Mouse (Mus musculus): ENCODE results near the gene Col4a2. TPM values are rescaled to one million over a fixed set of nuclear protein-coding genes. Genes with fewer than 3 reads are reported as not detected.

Col4a2 gene
- polyA plus RNA-seq, 1 experiment: 26.3 TPM

GRCm38 (mm10) chr8:11411504-11412124 lies 99.0 kb downstream of the Col4a2 start:
- peaks cover 4% of the 10 kb centered on the region; the same call in 1 of the 2 replicates for H3K4me1 ChIP-seq (ENCODE audit: control insufficient read depth, insufficient read depth, low read length)
- TF ChIP-seq POLR2A (IDR thresholded peaks at IDR 0.05; ENCODE audit: extremely low read depth, insufficient read depth, low read length) (no peak), CTCF (IDR thresholded peaks at IDR 0.05; ENCODE audit: extremely low read depth, insufficient read depth, low read length) (no peak)
- no peak overlapping the region for H3K27ac ChIP-seq (ENCODE audit: insufficient read depth, low read length)
- H3K4me3 ChIP-seq (ENCODE audit: insufficient read depth, low read length): no peak overlapping the region

DNA sequence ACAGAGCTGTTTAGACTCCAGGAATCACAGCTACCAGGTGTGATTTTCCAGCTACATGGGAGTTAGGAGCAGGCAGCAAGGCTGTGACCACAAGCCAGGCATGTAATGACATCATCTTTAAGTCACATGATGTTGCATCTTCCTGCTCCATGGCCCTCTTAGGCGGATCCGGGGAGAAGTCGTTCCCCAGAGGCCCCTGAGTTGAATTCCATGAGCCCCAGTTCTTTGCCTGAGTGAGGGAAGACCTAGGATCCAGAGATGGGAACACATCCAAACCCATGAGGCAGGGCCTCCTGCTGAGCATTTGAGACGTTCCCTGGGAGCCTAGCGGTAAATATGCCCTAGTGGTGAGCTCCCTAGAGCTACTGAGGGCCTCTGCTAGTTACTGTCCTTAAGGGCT lies 99.8 kb downstream of the Col4a2 start:
- TF ChIP-seq POLR2A (IDR thresholded peaks at IDR 0.05; ENCODE audit: extremely low read depth, insufficient read depth, low read length): no peak
- no peak for TF ChIP-seq CTCF (IDR thresholded peaks at IDR 0.05; ENCODE audit: extremely low read depth, insufficient read depth, low read length)
- H3K27ac ChIP-seq (ENCODE audit: insufficient read depth, low read length): no peak overlapping the region
- peaks cover 3% of the 10 kb centered on the region; the same call in 1 of the 2 replicates for H3K4me1 ChIP-seq (ENCODE audit: control insufficient read depth, insufficient read depth, low read length)
- H3K4me3 ChIP-seq (ENCODE audit: insufficient read depth, low read length): no peak overlapping the region

DNA sequence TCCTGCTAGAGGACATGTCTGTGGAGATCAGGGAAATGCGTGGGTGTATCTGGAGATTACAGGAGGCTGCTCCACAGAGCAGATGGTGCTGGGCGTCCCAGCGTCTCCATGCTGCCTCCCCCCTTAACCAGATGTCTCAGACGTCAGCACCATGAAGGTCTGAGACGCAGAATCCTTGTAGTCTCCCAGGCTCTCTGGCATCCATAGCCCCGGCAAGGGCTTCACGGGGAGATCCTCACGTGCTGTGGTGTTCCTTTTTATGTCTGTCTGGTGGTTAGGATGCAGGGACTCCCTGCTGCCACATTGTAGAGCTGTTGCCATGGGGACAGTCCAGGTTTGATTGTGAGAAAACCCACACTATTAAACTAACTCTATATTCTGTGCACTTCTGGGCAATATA lies 101.7 kb downstream of the Col4a2 start:
- Histone ChIP-seq H3K4me1 (ENCODE audit: control insufficient read depth, insufficient read depth, low read length) (peaks cover 8% of the 10 kb centered on the region), H3K27ac (ENCODE audit: insufficient read depth, low read length) (no peak overlapping the region; the same call in 1 of the 2 replicates), H3K4me3 (ENCODE audit: insufficient read depth, low read length) (no peak overlapping the region)

GRCm38 (mm10) chr8:11415089-11415488 lies 102.5 kb downstream of the Col4a2 start:
- Histone ChIP-seq H3K27ac (ENCODE audit: insufficient read depth, low read length) (no peak overlapping the region), H3K4me3 (ENCODE audit: insufficient read depth, low read length) (no peak overlapping the region), H3K4me1 (ENCODE audit: control insufficient read depth, insufficient read depth, low read length) (peaks cover 10% of the 10 kb centered on the region)
- no peak for TF ChIP-seq POLR2A (IDR thresholded peaks at IDR 0.05; ENCODE audit: extremely low read depth, insufficient read depth, low read length)
- 0 out of 2 replicates have a peak, but pooled peaks have one; percentile 21 for TF ChIP-seq CTCF (IDR thresholded peaks at IDR 0.05; ENCODE audit: extremely low read depth, insufficient read depth, low read length)

More for the DNA sequence above, 101.7 kb downstream of the Col4a2 start:
- TF ChIP-seq CTCF (IDR thresholded peaks at IDR 0.05; ENCODE audit: extremely low read depth, insufficient read depth, low read length) (no peak), POLR2A (IDR thresholded peaks at IDR 0.05; ENCODE audit: extremely low read depth, insufficient read depth, low read length) (no peak)

DNA sequence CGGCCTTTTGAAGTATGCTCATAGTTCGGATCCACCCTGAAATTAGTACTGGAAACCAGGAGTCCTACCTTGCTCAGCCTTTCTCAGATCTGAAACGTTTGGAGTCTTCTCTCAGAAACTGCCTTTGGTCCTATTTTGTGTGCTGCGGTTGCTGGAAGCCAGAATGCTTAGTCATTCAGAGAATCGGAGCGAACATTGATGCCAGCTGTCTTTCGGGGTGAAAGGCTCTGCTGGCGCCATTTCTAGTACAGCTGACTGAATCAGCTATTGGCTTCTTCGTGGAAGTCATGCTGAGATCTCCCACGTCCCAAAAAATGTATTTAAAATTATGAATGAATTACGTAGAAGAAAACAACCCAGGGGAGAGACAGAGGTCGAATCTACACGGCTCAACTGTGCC lies 105.2 kb downstream of the Col4a2 start:
- TF ChIP-seq CTCF (IDR thresholded peaks at IDR 0.05; ENCODE audit: extremely low read depth, insufficient read depth, low read length): no peak
- TF ChIP-seq POLR2A (IDR thresholded peaks at IDR 0.05; ENCODE audit: extremely low read depth, insufficient read depth, low read length): no peak
- Histone ChIP-seq H3K27ac (ENCODE audit: insufficient read depth, low read length) (0 out of 2 replicates have a peak overlapping the region, but pooled peaks have one; percentile 8), H3K4me3 (ENCODE audit: insufficient read depth, low read length) (no peak overlapping the region), H3K4me1 (ENCODE audit: control insufficient read depth, insufficient read depth, low read length) (peaks cover 16% of the 10 kb centered on the region)

DNA sequence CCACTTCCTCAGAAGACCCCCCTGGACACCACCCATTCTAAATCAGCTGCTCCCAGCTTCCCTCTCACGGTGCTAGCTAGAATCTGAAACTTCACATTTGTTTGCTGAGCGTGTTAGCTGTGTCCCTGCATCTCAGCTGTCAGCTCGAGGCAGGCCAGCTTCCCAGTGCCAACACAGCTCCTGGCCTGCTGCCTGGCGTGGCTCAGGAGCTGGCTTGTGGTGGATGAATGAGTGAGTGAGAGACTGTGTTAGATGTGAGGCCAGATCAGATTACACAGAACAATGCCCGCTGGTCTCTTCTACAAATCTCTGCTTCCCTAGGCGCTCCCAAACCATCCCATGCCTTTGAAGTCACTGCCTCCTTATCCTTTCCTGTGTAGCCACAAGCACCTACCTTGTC lies 106.6 kb downstream of the Col4a2 start:
- Histone ChIP-seq H3K4me3 (ENCODE audit: insufficient read depth, low read length) (no peak overlapping the region), H3K4me1 (ENCODE audit: control insufficient read depth, insufficient read depth, low read length) (peaks cover 17% of the 10 kb centered on the region), H3K27ac (ENCODE audit: insufficient read depth, low read length) (no peak overlapping the region)
- TF ChIP-seq CTCF (IDR thresholded peaks at IDR 0.05; ENCODE audit: extremely low read depth, insufficient read depth, low read length) (no peak), POLR2A (IDR thresholded peaks at IDR 0.05; ENCODE audit: extremely low read depth, insufficient read depth, low read length) (no peak)

- no peak overlapping the region for H3K27ac ChIP-seq (ENCODE audit: insufficient read depth, low read length)
- TF ChIP-seq POLR2A (IDR thresholded peaks at IDR 0.05; ENCODE audit: extremely low read depth, insufficient read depth, low read length): no peak
- peak; percentile 59 for TF ChIP-seq CTCF (IDR thresholded peaks at IDR 0.05; ENCODE audit: extremely low read depth, insufficient read depth, low read length)
- H3K4me3 ChIP-seq (ENCODE audit: insufficient read depth, low read length): no peak overlapping the region
- H3K4me1 ChIP-seq (ENCODE audit: control insufficient read depth, insufficient read depth, low read length): peaks cover 16% of the 10 kb centered on the region
Measured at GRCm38 (mm10) chr8:11419645-11420044, 107.0 kb downstream of the Col4a2 start.

DNA sequence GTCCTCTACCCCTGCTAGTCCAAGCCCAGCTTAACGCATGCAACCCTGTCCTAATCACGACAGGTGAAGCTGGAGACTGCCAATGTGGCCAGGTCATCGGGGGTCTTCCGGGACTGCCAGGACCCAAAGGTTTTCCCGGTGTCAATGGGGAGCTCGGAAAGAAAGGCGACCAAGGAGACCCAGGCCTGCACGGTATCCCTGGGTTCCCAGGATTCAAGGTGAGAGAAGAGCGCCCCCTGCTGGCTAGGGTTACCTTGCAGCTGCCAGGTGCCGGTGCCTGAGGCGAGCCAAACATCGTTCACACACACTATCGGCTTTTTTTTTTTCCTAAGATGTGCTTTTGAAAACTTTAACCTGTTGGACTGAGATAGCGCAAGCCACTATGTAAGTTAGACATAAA lies 108.5 kb downstream of the Col4a2 start:
- H3K4me1 ChIP-seq (ENCODE audit: control insufficient read depth, insufficient read depth, low read length): peaks cover 15% of the 10 kb centered on the region
- no peak overlapping the region for H3K4me3 ChIP-seq (ENCODE audit: insufficient read depth, low read length)
- H3K27ac ChIP-seq (ENCODE audit: insufficient read depth, low read length): no peak overlapping the region
- TF ChIP-seq CTCF (IDR thresholded peaks at IDR 0.05; ENCODE audit: extremely low read depth, insufficient read depth, low read length) (peak; percentile 47), POLR2A (IDR thresholded peaks at IDR 0.05; ENCODE audit: extremely low read depth, insufficient read depth, low read length) (no peak)

- TF ChIP-seq CTCF (IDR thresholded peaks at IDR 0.05; ENCODE audit: extremely low read depth, insufficient read depth, low read length) (no peak), POLR2A (IDR thresholded peaks at IDR 0.05; ENCODE audit: extremely low read depth, insufficient read depth, low read length) (no peak)
- Histone ChIP-seq H3K4me1 (ENCODE audit: control insufficient read depth, insufficient read depth, low read length) (peaks cover 15% of the 10 kb centered on the region), H3K27ac (ENCODE audit: insufficient read depth, low read length) (no peak overlapping the region), H3K4me3 (ENCODE audit: insufficient read depth, low read length) (no peak overlapping the region)
Measured at GRCm38 (mm10) chr8:11421968-11422367, 109.4 kb downstream of the Col4a2 start.

GRCm38 (mm10) chr8:11423091-11423490 lies 110.5 kb downstream of the Col4a2 start:
- H3K27ac ChIP-seq (ENCODE audit: insufficient read depth, low read length): no peak overlapping the region
- no peak overlapping the region for H3K4me3 ChIP-seq (ENCODE audit: insufficient read depth, low read length)
- peaks cover 14% of the 10 kb centered on the region for H3K4me1 ChIP-seq (ENCODE audit: control insufficient read depth, insufficient read depth, low read length)
- 0 out of 2 replicates have a peak, but pooled peaks have one; percentile 5 for TF ChIP-seq CTCF (IDR thresholded peaks at IDR 0.05; ENCODE audit: extremely low read depth, insufficient read depth, low read length)
- no peak for TF ChIP-seq POLR2A (IDR thresholded peaks at IDR 0.05; ENCODE audit: extremely low read depth, insufficient read depth, low read length)
